Mouse (Mus musculus) lung, adult 10 weeks (tissue): ENCODE measurements around the gene Gzme. TPM values are rescaled to one million over a fixed set of nuclear protein-coding genes. Genes with fewer than 3 reads are reported as not detected.

Source experiments
- polyA plus RNA-seq: library from polyadenylated mRNA; stranded (reverse); fragments of 350-450 nt; fragmentation: Illumina TruSeq; extraction: RNeasy Lipid Tissue Mini Kit (QIAGEN cat#74804); gene quantifications from one replicate; pipeline ENCODE4 v1.2.3, GENCODE M21; 2014; ENCODE audit warnings: low read depth, low replicate concordance; ENCODE audit not compliant: insufficient read depth

The Gzme gene
- not detected for polyA plus RNA-seq

GRCm38 (mm10) chr14:56120525-56120924, at the start of gene Gzme:
TSS of gene Gzme (minus strand) at chr14:56120625.

GRCm38 (mm10) chr14:56159479-56159878, 39.1 kb upstream of the Gzme start, which contains the start of gene Gzmg:
TSS of gene Gzmg (minus strand) at chr14:56159579.

GRCm38 (mm10) chr14:56132508-56132907, 12.1 kb upstream of the Gzme start, which contains the start of gene Gzmd:
TSS of gene Gzmd (minus strand) at chr14:56132608.

GRCm38 (mm10) chr14:56102386-56102785, 18.0 kb downstream of the Gzme start, which contains the start of gene Ctsg:
TSS of gene Ctsg (minus strand) at chr14:56102574.

GRCm38 (mm10) chr14:56085167-56085566, 35.3 kb downstream of the Gzme start, which contains the start of gene Mcpt8:
TSS of gene Mcpt8 (minus strand) at chr14:56085273.

Other genes starting within 250 kb of the Gzme start
- gene Cbln3, start 236.2 kb downstream of the Gzme start, polyA plus RNA-seq, result 0.04 TPM
- 10.6 TPM for gene Khnyn, start 235.7 kb downstream of the Gzme start, polyA plus RNA-seq
- 34.3 TPM for gene Sdr39u1, start 220.3 kb downstream of the Gzme start, polyA plus RNA-seq
- gene Cma1, start 175.9 kb downstream of the Gzme start, polyA plus RNA-seq, result 4.9 TPM
- not detected for gene Cma2, start 169.6 kb downstream of the Gzme start, polyA plus RNA-seq
- gene Mcpt1, start 102.7 kb downstream of the Gzme start, polyA plus RNA-seq, result not detected
- gene Mcpt9, start 90.1 kb downstream of the Gzme start, polyA plus RNA-seq, result not detected
- gene Mcpt2, start 78.6 kb downstream of the Gzme start, polyA plus RNA-seq, result not detected
- 4.0 TPM for gene Mcpt4, start 58.3 kb downstream of the Gzme start, polyA plus RNA-seq
- gene Mcpt8, start 35.4 kb downstream of the Gzme start, polyA plus RNA-seq, result 0.31 TPM
- gene Ctsg, start 18.1 kb downstream of the Gzme start, polyA plus RNA-seq, result not detected
- not detected for gene Gzmd, start 12.0 kb upstream of the Gzme start, polyA plus RNA-seq
- gene Gzmg, start 39.0 kb upstream of the Gzme start, polyA plus RNA-seq, result not detected
- not detected for gene Gzmn, start 54.0 kb upstream of the Gzme start, polyA plus RNA-seq
- gene Gzmf, start 90.8 kb upstream of the Gzme start, polyA plus RNA-seq, result not detected
- gene Gzmc, start 114.0 kb upstream of the Gzme start, polyA plus RNA-seq, result not detected
- 4.9 TPM for gene Gzmb, start 141.6 kb upstream of the Gzme start, polyA plus RNA-seq
- not detected for gene Atp12a, start 244.4 kb upstream of the Gzme start, polyA plus RNA-seq